Mouse (Mus musculus): ENCODE results near the gene Nav1.
"Not testable (repeated sequence)": the region's sequence is repeated elsewhere in the genome, so short reads cannot be mapped to it uniquely, and the experiment has no call there.

Gene Nav1

GRCm38 (mm10) chr1:135514913-135515632 is 92.0 kb downstream of the Nav1 start:
- DNase-seq, result no peak

GRCm38 (mm10) chr1:135514046-135514445 is 93.0 kb downstream of the Nav1 start:
- DNase-seq, result no peak

- DNase-seq, result no peak
Observed at GRCm38 (mm10) chr1:135513464-135513863, 93.6 kb downstream of the Nav1 start.

- peak; percentile 51 for DNase-seq
Observed at GRCm38 (mm10) chr1:135510346-135510977, 96.6 kb downstream of the Nav1 start.

GRCm38 (mm10) chr1:135509145-135510084 is 97.7 kb downstream of the Nav1 start:
- no peak for DNase-seq

GRCm38 (mm10) chr1:135508349-135508634 is 98.8 kb downstream of the Nav1 start:
- no peak for DNase-seq

- DNase-seq, result no peak
Observed at GRCm38 (mm10) chr1:135507572-135508348, 99.3 kb downstream of the Nav1 start.

- no peak for DNase-seq
Observed at GRCm38 (mm10) chr1:135505499-135505898, 101.6 kb downstream of the Nav1 start.

GRCm38 (mm10) chr1:135503436-135503835 is 103.7 kb downstream of the Nav1 start:
- DNase-seq, result no peak

- no peak for DNase-seq
Observed at GRCm38 (mm10) chr1:135502750-135503149, 104.3 kb downstream of the Nav1 start.

GRCm38 (mm10) chr1:135502135-135502534 is 105.0 kb downstream of the Nav1 start:
- no peak for DNase-seq

GRCm38 (mm10) chr1:135498455-135499358 is 108.4 kb downstream of the Nav1 start:
- no peak for DNase-seq

GRCm38 (mm10) chr1:135495048-135495447 is 112.0 kb downstream of the Nav1 start:
- DNase-seq, result no peak

- DNase-seq, result no peak
Observed at GRCm38 (mm10) chr1:135493862-135494261, 113.2 kb downstream of the Nav1 start.

GRCm38 (mm10) chr1:135492406-135492805 is 114.7 kb downstream of the Nav1 start:
- no peak for DNase-seq

GRCm38 (mm10) chr1:135490931-135491666 is 116.0 kb downstream of the Nav1 start:
- no peak for DNase-seq

GRCm38 (mm10) chr1:135488879-135489278 is 118.2 kb downstream of the Nav1 start:
- no peak for DNase-seq

GRCm38 (mm10) chr1:135485179-135485578 is 121.9 kb downstream of the Nav1 start:
- no peak for DNase-seq

GRCm38 (mm10) chr1:135484503-135485051 is 122.5 kb downstream of the Nav1 start:
- DNase-seq, result not testable (repeated sequence)

GRCm38 (mm10) chr1:135483971-135484370 is 123.1 kb downstream of the Nav1 start:
- no peak for DNase-seq

- DNase-seq, result no peak
Observed at GRCm38 (mm10) chr1:135482666-135483065, 124.4 kb downstream of the Nav1 start.

Measured in right cerebral cortex, postnatal 25 days (tissue).